ENCODE assay signal across 19 mouse cellular contexts in the genomic region with DNA sequence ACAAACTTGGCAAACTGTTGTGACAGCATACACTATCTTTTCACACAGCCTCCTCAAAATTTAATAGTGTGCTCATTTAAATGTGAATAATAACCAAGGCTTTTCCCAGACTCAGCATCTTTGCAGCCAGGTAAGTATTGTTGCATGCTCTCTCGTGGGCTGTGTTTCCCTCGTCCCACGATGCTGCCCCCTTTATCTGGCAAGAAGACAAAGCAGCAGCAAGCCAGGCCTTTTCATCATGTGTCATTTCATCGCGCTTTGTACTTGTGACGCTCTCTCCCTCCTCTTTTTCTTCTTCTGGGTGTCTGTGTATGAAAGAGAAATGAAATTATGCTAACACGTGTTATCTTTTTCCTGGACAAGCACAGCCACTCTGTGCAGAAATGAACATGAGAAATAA.
DNase-seq lines count a peak whose midpoint lies in the region; ATAC-seq lines count a peak whose summit lies in the region.
"Had no signal": no experiment of that assay in that cellular context is flagged by ENCODE, and none has a peak within 500 bp of the region (broad histone marks: within the 10 kb centered on the region; RNA-seq: fewer than 3 reads in every experiment).

No protein-coding gene starts in this region.

- peak overlapping the region; percentile 82 for H3K27ac ChIP-seq in forebrain, embryonic 15.5 days (replicated peaks)
- H3K27ac ChIP-seq in forebrain, embryonic 10.5 days: no peak overlapping the region
- H3K27ac ChIP-seq in hindbrain, embryonic 14.5 days: peak overlapping the region; percentile 65; the same call in 1 of the 2 replicates
- H3K27ac ChIP-seq in hindbrain, embryonic 11.5 days (ENCODE audit: low read depth, low read length): no peak overlapping the region
- H3K27ac ChIP-seq in midbrain, embryonic 14.5 days (replicated peaks; ENCODE audit: low read depth, low read length): peak overlapping the region; percentile 62; the same call in 1 of the 2 replicates
- H3K27ac ChIP-seq: limb, embryonic 15.5 days; liver, embryonic 14.5 days had no signal

- no peak for ATAC-seq in forebrain, embryonic 15.5 days (replicated peaks)
- peak; percentile 37; the same call in 1 of the 2 replicates for ATAC-seq in hindbrain, embryonic 14.5 days (ENCODE audit: low FRiP score)
- no peak for ATAC-seq in hindbrain, embryonic 11.5 days (ENCODE audit: low FRiP score)
- no peak for ATAC-seq in midbrain, embryonic 14.5 days (ENCODE audit: low FRiP score, low TSS enrichment)

- H3K9me3 ChIP-seq in forebrain, embryonic 15.5 days: no peaks in the 10 kb centered on the region
- H3K9me3 ChIP-seq in forebrain, embryonic 10.5 days: no peaks in the 10 kb centered on the region
- H3K9me3 ChIP-seq in hindbrain, embryonic 14.5 days (ENCODE audit: control insufficient read depth, low read length): no peaks in the 10 kb centered on the region
- no peaks in the 10 kb centered on the region for H3K9me3 ChIP-seq in hindbrain, embryonic 11.5 days (ENCODE audit: control insufficient read depth, low read length)
- no peaks in the 10 kb centered on the region for H3K9me3 ChIP-seq in midbrain, embryonic 14.5 days (ENCODE audit: control insufficient read depth, low read length)
- H3K9me3 ChIP-seq: heart, embryonic 12.5 days; limb, embryonic 15.5 days had no signal

- DNase-seq in forebrain, embryonic 10.5 days (ENCODE audit: extremely low spot score, low spot score): no peak
- no peak for DNase-seq in hindbrain, embryonic 14.5 days (ENCODE audit: low spot score)
- no peak for DNase-seq in hindbrain, embryonic 11.5 days (ENCODE audit: low spot score)
- peak; percentile 24 for DNase-seq in brain, adult 2 months (ENCODE audit: low read depth, low spot score)
- DNase-seq in midbrain, embryonic 14.5 days: peak; percentile 59
- no peak for DNase-seq in kidney, adult 18-20 months
- DNase-seq in gastrocnemius, postnatal 10 days: no peak
- DNase-seq: adrenal gland, postnatal 14 days; cerebellum, adult 9-10 months; gastrocnemius, postnatal 14 days; heart, adult 18-20 months; kidney, adult 9 months; kidney, postnatal 14 days; lung, embryonic 14.5 days; spleen, adult 18-20 months had no signal

- peaks cover 51% of the 10 kb centered on the region for H3K4me1 ChIP-seq in forebrain, embryonic 15.5 days
- peaks cover 59% of the 10 kb centered on the region for H3K4me1 ChIP-seq in forebrain, embryonic 10.5 days
- H3K4me1 ChIP-seq in hindbrain, embryonic 14.5 days (replicated peaks; ENCODE audit: control insufficient read depth, insufficient read depth, low read length): no peaks in the 10 kb centered on the region; the same call in 1 of the 2 replicates
- H3K4me1 ChIP-seq in hindbrain, embryonic 11.5 days (replicated peaks; ENCODE audit: control insufficient read depth, insufficient read depth, low read length): no peaks in the 10 kb centered on the region
- peaks cover 19% of the 10 kb centered on the region for H3K4me1 ChIP-seq in midbrain, embryonic 14.5 days (ENCODE audit: control insufficient read depth, insufficient read depth, low read length)

- no peak overlapping the region for H3K4me2 ChIP-seq in forebrain, embryonic 15.5 days (replicated peaks)
- H3K4me2 ChIP-seq in hindbrain, embryonic 14.5 days (replicated peaks): no peak overlapping the region
- no peak overlapping the region for H3K4me2 ChIP-seq in hindbrain, embryonic 11.5 days (replicated peaks; ENCODE audit: low read depth, low read length)
- no peak overlapping the region for H3K4me2 ChIP-seq in midbrain, embryonic 14.5 days (ENCODE audit: low read length)
- H3K4me2 ChIP-seq: heart, embryonic 12.5 days; limb, embryonic 15.5 days; lung, embryonic 14.5 days had no signal

- H3K36me3 ChIP-seq in forebrain, embryonic 15.5 days: no peaks in the 10 kb centered on the region
- no peaks in the 10 kb centered on the region for H3K36me3 ChIP-seq in forebrain, embryonic 10.5 days (replicated peaks)
- no peaks in the 10 kb centered on the region for H3K36me3 ChIP-seq in hindbrain, embryonic 14.5 days (replicated peaks; ENCODE audit: control insufficient read depth, insufficient read depth)
- H3K36me3 ChIP-seq in hindbrain, embryonic 11.5 days (ENCODE audit: control insufficient read depth, insufficient read depth, low read length): no peaks in the 10 kb centered on the region
- no peaks in the 10 kb centered on the region for H3K36me3 ChIP-seq in midbrain, embryonic 14.5 days (ENCODE audit: control insufficient read depth, insufficient read depth, low read length)
- H3K36me3 ChIP-seq: heart, embryonic 12.5 days; limb, embryonic 15.5 days had no signal

- 25% methylated on average over 7 of the region's 7 CpGs for WGBS in forebrain, embryonic 15.5 days
- WGBS in forebrain, embryonic 10.5 days: 76% methylated on average over 7 of the region's 7 CpGs
- 32% methylated on average over 7 of the region's 7 CpGs for WGBS in hindbrain, embryonic 14.5 days
- 59% methylated on average over 7 of the region's 7 CpGs for WGBS in hindbrain, embryonic 11.5 days
- 25% methylated on average over 7 of the region's 7 CpGs for WGBS in midbrain, embryonic 14.5 days

- no peaks in the 10 kb centered on the region for H3K27me3 ChIP-seq in forebrain, embryonic 15.5 days
- peaks cover 12% of the 10 kb centered on the region; the same call in 1 of the 2 replicates for H3K27me3 ChIP-seq in forebrain, embryonic 10.5 days (ENCODE audit: poor library complexity, severe bottlenecking)
- H3K27me3 ChIP-seq in hindbrain, embryonic 14.5 days (ENCODE audit: control insufficient read depth, insufficient read depth, low read length): no peaks in the 10 kb centered on the region
- H3K27me3 ChIP-seq in hindbrain, embryonic 11.5 days (ENCODE audit: control insufficient read depth, insufficient read depth, low read length): no peaks in the 10 kb centered on the region
- no peaks in the 10 kb centered on the region for H3K27me3 ChIP-seq in midbrain, embryonic 14.5 days (ENCODE audit: control insufficient read depth, insufficient read depth, low read length)
- H3K27me3 ChIP-seq: heart, embryonic 12.5 days; limb, embryonic 15.5 days had no signal

- no peak overlapping the region for H3K9ac ChIP-seq in forebrain, embryonic 15.5 days (replicated peaks)
- H3K9ac ChIP-seq in hindbrain, embryonic 14.5 days: no peak overlapping the region
- no peak overlapping the region for H3K9ac ChIP-seq in hindbrain, embryonic 11.5 days (ENCODE audit: low read depth, low read length)
- no peak overlapping the region for H3K9ac ChIP-seq in midbrain, embryonic 14.5 days (replicated peaks; ENCODE audit: low read length)
- H3K9ac ChIP-seq: heart, embryonic 12.5 days; limb, embryonic 15.5 days; liver, embryonic 14.5 days; lung, embryonic 14.5 days had no signal

- no peak overlapping the region for H3K4me3 ChIP-seq in forebrain, embryonic 15.5 days
- no peak overlapping the region for H3K4me3 ChIP-seq in forebrain, embryonic 10.5 days
- H3K4me3 ChIP-seq in hindbrain, embryonic 14.5 days (replicated peaks; ENCODE audit: low read length): no peak overlapping the region
- no peak overlapping the region for H3K4me3 ChIP-seq in hindbrain, embryonic 11.5 days (ENCODE audit: low read depth, low read length)
- H3K4me3 ChIP-seq in midbrain, embryonic 14.5 days (replicated peaks; ENCODE audit: low read depth, low read length): no peak overlapping the region
- H3K4me3 ChIP-seq: heart, embryonic 12.5 days; limb, embryonic 15.5 days had no signal

Comparison
In these comparisons a context has a peak if more than half of its experiments do, and no peak if none do; other contexts are left out.
1. H3K27ac ChIP-seq: peak in forebrain, embryonic 15.5 days (single experiment), hindbrain, embryonic 14.5 days (single experiment) and midbrain, embryonic 14.5 days (single experiment); none in forebrain, embryonic 10.5 days (single experiment) and hindbrain, embryonic 11.5 days (single experiment).
2. DNase-seq: peak in brain, adult 2 months (single experiment) and midbrain, embryonic 14.5 days (single experiment); none in forebrain, embryonic 10.5 days (single experiment), hindbrain, embryonic 14.5 days (single experiment), hindbrain, embryonic 11.5 days (single experiment), kidney, adult 18-20 months (single experiment) and gastrocnemius, postnatal 10 days (single experiment).